Mouse (Mus musculus): Measurements from ENCODE around the gene Kcnmb3.
"Not testable (repeated sequence)": the region's sequence is repeated elsewhere in the genome, so short reads cannot be mapped to it uniquely, and the experiment has no call there.

Gene Kcnmb3

GRCm38 (mm10) chr3:32494387-32495087, 2.5 kb upstream of the Kcnmb3 start:
- peak in 1 of 2 experiments; percentile 19 for DNase-seq

DNA sequence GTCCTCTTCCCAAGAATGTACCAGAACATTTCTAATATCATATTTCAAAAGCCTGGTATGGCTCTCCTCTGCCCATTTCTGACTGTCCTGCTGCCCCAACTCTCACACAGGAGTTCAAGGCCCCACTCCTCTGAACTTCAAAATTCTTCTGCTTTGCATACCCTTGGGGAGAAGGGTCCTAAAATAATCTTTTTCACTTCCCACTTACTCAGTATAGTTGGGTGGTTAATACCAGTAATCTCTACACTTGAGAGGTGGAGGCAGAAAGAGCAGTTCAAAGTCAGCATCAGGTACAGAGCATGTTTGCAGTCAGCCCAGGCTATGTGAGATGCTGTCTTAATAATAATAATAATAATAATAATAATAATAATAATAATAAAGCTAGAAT, 1.1 kb downstream of the Kcnmb3 start:
- DNase-seq, result no peak

DNA sequence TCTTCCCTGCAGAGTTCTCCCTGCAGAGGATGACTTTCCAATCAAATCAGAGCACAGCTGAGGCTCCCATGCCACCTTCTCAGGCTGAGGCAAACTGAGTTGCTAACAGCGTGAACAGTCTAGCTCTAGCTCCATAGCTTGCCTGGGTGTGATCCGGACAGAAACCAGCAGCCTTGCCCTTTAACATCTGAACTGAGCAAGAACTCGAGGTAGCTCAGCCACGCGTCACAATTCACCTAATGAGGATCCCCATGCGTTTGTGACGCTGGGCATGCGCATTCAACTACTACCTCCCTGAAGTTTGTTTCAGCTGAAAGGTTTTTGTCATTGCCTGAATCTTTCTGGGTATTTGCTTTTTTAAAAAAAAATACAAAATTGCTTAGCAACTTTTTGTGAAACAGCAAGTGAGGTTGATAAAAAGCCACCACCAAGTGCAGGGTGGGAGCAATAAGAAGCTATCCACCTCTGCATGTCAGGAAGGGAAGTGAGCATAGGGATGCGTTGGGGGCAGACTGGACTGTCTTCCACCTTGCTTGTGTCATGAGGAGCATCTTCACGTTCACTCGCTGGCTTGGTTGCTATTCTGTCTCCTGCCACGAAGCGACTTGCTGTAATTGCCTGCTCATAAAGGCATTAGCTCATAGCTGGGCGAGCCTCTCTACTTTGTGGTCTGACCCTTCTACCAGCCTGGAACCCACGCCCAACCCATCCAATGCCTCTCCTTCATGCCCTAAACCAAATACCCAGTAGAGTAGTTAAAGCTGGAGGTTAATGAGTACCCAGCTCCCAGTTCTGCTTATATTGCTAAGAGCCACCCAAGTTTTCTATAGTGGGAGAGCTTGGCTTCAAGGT, 1.7 kb downstream of the Kcnmb3 start:
- DNase-seq, result no peak

- no peak for DNase-seq
These were observed 3.9 kb downstream of the Kcnmb3 start for GRCm38 (mm10) chr3:32488172-32488571.

- DNase-seq, result peak in 1 of 2 experiments; percentile 53
These were observed 5.5 kb downstream of the Kcnmb3 start for GRCm38 (mm10) chr3:32486543-32486942.

DNA sequence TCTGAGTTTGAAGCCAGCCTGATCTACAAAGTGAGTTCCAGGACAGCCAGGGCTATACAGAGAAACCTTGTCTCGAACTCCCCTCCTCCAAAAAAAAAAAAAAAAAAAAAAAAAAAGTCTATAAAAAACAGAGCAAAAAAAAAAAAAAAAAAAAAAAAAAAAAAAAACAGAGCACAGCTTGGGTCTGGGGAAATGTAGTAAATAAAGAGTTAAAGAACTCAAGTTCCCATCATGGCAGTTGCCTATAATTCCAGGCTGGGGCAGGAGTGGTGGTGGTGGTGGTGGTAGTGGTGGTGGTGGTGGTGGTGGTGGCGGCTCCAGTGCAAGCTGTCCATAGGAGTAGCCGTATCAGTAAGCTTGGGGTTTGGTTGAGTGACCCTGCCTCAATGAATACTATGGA, 9.0 kb downstream of the Kcnmb3 start:
- DNase-seq, result no peak

DNA sequence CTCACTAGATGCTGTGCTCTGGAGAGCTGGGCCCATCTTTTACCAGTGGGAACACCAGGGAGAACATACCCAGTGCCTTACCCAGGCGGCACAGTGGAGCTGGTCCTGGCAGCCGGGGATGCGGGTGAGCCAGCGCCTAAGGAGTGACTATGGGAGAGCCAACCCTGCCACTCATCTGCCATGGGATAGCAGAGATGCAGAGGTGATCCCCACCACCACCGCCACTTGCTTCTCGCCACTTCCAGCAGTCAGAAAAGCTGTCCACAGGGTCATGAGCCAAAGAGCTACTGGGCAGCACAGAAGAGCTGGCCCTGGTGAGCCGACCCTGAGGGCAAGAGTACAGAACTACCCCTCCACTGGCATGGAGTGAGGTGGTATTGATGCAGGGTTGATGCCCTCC, 12.1 kb downstream of the Kcnmb3 start:
- no peak for DNase-seq

GRCm38 (mm10) chr3:32473184-32473583, 18.8 kb downstream of the Kcnmb3 start:
- DNase-seq, result no peak

GRCm38 (mm10) chr3:32472191-32472900, 19.7 kb downstream of the Kcnmb3 start:
- no peak for DNase-seq

GRCm38 (mm10) chr3:32471098-32471497, 20.9 kb downstream of the Kcnmb3 start:
- peak in 1 of 2 experiments; percentile 56 for DNase-seq

GRCm38 (mm10) chr3:32470449-32470848, 21.6 kb downstream of the Kcnmb3 start:
- DNase-seq, result no peak

DNA sequence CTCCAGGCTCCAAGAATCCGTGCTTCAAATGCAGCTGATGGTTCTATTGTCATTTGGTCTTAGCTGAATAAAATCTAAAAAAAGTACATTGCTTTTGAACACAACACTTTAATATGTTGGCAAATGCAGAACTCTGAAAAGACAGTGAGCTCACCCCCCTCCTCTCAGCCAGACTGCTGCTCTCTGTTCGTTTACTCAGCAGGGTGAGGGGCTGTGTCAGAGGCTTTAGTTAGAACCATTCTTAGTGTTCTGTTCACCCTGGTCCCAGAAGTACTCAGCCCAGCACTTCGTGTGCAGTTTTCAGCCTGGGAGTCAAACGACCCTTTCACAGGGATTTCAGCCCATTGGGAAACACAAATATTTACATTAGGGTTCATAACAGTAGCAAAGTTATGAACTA, 23.6 kb downstream of the Kcnmb3 start:
- DNase-seq, result no peak

DNA sequence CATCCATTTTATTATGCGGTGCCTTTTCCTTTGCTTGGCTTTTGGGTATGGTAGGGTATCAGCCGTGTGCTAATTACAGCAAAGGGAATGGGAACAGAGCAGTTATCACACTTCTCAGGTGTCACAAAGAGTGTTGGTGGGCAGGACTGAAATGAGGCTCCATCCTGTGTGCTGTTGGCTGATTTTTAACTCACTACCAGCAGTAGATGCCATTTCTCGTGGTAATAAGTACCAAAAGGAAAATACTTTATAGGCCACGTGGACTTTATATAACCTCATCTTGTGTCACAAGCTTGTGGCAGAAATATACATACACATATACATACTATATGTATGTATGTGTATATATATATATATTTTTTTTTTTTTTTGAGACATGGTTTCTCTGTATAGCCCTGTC, 24.7 kb downstream of the Kcnmb3 start:
- peak in 1 of 2 experiments; percentile 34 for DNase-seq

- peak; percentile 28 to 66 for DNase-seq
These were observed 32.3 kb downstream of the Kcnmb3 start for GRCm38 (mm10) chr3:32459777-32460176.

- DNase-seq, result no peak
These were observed 37.6 kb downstream of the Kcnmb3 start for GRCm38 (mm10) chr3:32454329-32455021.

- DNase-seq, result no peak
These were observed 50.3 kb downstream of the Kcnmb3 start for GRCm38 (mm10) chr3:32441710-32442109.

- no peak for DNase-seq
These were observed 53.3 kb downstream of the Kcnmb3 start for GRCm38 (mm10) chr3:32438716-32439115.

GRCm38 (mm10) chr3:32437820-32438219, 54.2 kb downstream of the Kcnmb3 start:
- DNase-seq, result no peak

GRCm38 (mm10) chr3:32437297-32437696, 54.7 kb downstream of the Kcnmb3 start:
- no peak for DNase-seq

- no peak for DNase-seq
These were observed 55.9 kb downstream of the Kcnmb3 start for GRCm38 (mm10) chr3:32436101-32436500.

GRCm38 (mm10) chr3:32434016-32434415, 58.0 kb downstream of the Kcnmb3 start:
- no peak for DNase-seq

DNA sequence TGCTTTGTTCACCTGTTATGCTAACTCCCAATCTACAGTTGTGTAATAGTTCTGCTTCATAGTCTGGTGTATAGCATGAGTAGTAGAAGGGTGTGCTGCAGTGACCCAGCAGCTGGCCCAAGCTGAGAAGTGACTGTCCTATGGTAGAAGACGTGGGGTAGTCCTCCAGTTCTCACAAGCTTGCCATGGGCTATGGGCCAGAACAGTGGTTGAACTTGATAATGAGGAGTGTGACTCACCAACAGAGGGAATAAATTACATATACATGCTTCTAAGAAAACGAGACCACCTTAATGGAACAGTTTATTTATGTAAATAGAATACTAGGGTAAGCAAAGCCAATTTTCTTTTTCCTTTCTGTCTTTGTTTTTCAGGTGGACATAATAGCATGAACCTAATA, 61.6 kb downstream of the Kcnmb3 start:
- no peak for DNase-seq

DNA sequence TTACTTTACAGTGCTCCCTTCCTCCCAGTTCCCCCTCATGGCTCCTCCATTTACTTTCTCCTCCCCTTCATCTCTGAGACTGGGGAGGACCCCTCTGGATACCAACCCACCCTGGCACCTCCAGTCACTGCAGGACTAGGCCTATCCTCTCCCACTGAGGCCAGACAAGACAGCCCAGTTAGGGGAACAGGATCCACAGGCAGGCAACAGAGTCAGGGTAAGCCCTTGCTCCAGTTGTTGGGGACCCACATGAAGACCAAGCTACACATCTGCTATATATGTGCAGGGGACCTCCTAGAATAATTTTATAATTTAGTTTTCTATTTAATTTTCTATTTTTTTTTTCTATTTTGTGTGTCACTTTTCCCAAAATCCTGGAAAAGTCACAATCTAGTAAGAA, 62.7 kb downstream of the Kcnmb3 start:
- DNase-seq, result not testable (repeated sequence)
